Mouse (Mus musculus) cerebellum, postnatal 25 days (tissue): Measurements from ENCODE around the gene Agbl4.
A peak's percentile ranks its signal among the peaks of the same experiment; 100 is the strongest.

Experiments
- DNase-seq, 2 experiments: peaks; one replicate each; pipeline ENCODE4 v3.0.0; 2021; ENCODE audit warnings: mixed read lengths in 2 of 2

Gene Agbl4

DNA sequence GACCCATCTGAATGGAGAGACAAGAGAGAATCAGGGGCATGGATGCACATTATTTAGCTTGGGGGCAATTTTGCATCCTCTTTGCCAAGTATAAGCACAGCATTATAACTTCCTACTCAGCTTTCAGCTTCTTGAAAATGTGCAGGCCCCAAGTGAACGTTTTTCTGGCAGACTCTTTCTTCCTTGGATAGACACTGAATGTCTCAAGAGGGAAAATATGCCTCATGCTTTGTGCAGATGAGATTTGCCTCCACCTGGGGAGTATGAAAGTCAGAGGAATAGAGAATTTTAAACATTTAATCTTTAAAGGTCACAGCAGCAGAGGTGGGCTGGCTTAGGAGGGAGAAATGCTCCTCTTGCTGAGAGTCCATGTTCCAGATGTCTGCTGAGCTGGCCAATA lies 1005.8 kb downstream of the Agbl4 start:
- no peak for DNase-seq

- no peak for DNase-seq
Observed at GRCm38 (mm10) chr4:111410731-111411130, 1013.3 kb downstream of the Agbl4 start.

DNA sequence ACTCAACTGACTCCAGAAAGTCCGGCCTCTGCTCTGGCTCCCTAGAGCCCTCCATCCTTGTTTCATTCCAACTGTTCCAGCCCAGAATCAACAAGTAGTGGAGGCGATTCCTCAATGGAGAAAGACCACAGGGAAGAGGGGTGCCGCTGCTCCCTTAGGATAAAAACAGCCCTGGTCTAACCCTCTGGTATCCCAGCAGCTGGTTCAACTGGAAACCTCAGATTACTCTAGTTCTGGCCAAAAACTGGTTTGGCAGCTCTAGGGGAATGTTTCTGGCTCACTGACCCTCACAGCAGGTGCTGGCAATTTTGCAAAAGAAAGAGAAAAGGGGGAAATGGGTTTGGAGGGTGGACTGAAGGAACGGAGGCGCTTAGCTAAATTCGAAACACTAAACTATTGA lies 1016.9 kb downstream of the Agbl4 start:
- DNase-seq: peak; percentile 9 to 24

GRCm38 (mm10) chr4:111414818-111415488 lies 1017.5 kb downstream of the Agbl4 start, which contains the start of gene Bend5:
Gene Bend5 (plus strand): TSS chr4:111415006.
- DNase-seq: peak; percentile 19 to 27

DNA sequence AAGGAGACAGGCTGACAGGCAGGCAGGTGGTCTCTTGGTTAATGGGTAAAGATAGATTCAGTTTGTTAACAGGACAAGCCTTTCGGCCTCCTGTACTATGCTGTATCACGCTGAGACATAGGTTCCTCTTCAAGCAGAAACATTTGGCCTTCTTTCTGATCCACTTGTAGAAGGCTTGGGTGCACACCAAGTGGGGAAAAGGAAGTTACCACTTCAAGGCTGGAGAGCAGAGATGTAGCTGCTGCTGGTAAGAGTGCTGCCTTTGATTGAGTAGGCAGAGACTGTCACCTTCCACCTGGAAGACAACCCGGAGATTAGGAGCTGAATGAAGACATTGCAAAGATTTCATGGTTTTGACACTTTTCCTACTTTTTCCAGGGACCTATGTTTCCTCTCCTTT lies 1018.7 kb downstream of the Agbl4 start:
- no peak for DNase-seq

DNA sequence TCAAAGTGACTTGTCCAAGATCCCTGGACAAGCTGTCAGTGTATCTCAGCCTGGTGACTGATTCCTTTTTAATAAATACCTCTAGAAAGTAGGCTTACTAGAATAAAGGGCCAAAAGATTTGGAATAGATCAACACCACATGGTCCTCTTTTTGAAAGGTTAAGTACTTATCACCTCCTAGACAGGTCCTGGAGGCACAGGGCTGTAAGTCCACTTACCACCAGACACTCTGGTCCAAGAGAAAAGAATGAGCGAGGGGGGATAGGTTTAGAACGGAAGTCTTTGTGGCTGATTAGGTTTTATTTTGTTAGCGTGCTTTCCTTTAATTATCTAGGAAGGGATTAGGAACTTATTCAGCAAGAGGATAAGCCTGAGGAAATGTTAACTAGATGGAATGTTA lies 1019.1 kb downstream of the Agbl4 start:
- DNase-seq: no peak

- no peak for DNase-seq
Observed at GRCm38 (mm10) chr4:111417716-111418115, 1020.3 kb downstream of the Agbl4 start.

- DNase-seq: no peak
Observed at GRCm38 (mm10) chr4:111419476-111419875, 1022.0 kb downstream of the Agbl4 start.

GRCm38 (mm10) chr4:111420031-111420430 lies 1022.6 kb downstream of the Agbl4 start:
- DNase-seq: no peak

DNA sequence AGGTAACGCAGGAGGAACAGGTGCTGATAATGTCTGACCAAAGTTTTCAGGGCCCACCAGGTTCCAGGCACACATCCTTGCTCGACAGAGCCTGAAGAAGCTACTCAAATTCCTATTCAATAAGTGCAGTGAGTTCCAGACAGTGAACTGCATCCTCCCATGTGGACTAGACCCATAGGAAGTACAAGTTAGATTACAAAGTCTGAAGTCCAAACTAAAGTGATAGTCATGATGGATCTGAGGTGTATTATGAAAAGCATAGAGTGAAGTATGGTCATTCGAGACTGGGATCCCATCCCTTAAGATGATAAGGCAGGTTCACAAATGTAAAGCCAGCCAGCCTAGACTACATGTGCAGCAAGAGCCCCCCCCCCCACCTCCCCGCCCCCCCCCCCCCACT lies 1023.5 kb downstream of the Agbl4 start:
- no peak for DNase-seq

GRCm38 (mm10) chr4:111421785-111422184 lies 1024.3 kb downstream of the Agbl4 start:
- DNase-seq: no peak

- no peak for DNase-seq
Observed at GRCm38 (mm10) chr4:111424371-111424950, 1027.0 kb downstream of the Agbl4 start.

- DNase-seq: no peak
Observed at GRCm38 (mm10) chr4:111425170-111425569, 1027.7 kb downstream of the Agbl4 start.

- DNase-seq: no peak
Observed at GRCm38 (mm10) chr4:111431186-111431585, 1033.7 kb downstream of the Agbl4 start.

DNA sequence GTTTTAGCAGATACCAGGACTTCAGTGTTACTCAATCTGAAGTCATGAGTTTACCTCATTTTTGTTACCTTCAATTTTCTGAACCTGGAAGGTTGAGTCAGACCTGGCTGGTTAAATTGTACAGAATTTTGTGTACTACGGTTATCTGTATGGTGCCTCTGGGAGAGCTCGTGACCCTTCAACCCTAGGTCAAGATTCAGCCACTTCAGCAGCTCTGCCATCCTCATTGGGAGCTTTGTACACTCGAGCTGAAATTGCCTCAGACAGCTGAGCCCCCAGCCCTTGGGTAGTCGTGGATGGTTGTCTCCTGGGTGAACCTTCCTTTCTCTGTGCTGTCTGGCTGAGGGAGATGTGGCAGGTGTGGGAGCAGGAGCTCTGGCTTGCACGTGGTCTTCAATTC lies 1034.6 kb downstream of the Agbl4 start:
- DNase-seq: no peak

- DNase-seq: no peak
Observed at GRCm38 (mm10) chr4:111432417-111432816, 1035.0 kb downstream of the Agbl4 start.

- DNase-seq: no peak
Observed at GRCm38 (mm10) chr4:111441709-111442108, 1044.2 kb downstream of the Agbl4 start.

DNA sequence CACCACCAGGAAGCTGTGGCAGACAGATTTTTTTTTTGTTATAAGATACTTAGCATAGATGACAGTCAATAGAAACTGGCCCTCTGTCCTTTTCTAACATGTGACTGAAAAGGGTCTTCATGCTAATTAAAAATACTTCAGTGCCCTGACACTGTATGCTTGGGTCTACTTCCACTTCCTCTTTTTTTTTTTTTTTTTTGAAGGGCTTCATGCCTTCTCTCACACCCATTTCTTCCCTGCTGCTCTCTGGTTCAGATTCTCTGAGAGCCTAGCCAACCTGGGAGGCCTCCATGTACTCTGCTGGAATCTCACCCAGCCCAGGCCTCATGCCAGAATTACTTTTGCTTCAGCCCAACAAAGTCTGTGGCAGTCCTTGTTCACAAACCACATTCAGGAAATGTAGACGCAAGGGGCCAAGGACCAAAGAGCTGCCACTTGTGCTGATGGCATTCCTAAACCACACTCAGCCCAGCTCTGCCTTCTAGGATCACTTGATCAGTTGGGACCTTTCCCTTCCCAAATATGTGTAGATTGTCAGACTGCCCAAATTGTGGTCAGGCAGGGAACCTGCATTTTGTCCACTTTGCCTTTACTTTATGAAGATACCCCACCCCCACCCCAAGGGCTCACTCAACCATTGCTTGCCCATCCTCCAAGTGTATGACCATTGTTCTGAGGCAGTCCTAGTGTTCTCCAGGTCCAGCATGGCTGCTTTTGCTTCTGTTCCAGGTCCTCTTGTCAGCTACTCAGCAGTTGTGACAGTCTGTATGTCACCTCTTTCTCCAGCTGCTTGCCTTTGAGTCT lies 1045.2 kb downstream of the Agbl4 start:
- peak in 1 of 2 experiments; percentile 8 for DNase-seq

- DNase-seq: no peak
Observed at GRCm38 (mm10) chr4:111443906-111444615, 1046.6 kb downstream of the Agbl4 start.

- DNase-seq: no peak
Observed at GRCm38 (mm10) chr4:111444616-111445160, 1047.2 kb downstream of the Agbl4 start.

DNA sequence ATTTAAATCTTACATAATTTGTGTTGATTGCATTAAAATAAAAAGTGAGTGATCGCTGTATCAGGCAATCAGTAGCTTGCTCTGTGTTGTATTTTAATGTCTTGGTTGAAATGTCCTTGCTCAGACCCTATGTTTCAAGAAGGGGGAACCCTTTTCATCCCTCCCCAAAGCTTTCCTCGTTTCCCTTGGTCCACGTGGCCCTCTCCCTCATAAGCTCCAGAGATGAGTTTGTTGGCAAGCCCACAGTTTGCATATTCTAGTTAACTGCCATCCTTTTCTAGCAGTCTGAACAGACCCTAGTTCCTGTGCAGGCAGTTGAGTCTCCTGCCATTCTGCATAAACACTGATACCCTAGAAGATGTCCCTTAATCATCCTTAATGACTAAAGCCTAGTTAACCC lies 1050.5 kb downstream of the Agbl4 start:
- DNase-seq: no peak

DNA sequence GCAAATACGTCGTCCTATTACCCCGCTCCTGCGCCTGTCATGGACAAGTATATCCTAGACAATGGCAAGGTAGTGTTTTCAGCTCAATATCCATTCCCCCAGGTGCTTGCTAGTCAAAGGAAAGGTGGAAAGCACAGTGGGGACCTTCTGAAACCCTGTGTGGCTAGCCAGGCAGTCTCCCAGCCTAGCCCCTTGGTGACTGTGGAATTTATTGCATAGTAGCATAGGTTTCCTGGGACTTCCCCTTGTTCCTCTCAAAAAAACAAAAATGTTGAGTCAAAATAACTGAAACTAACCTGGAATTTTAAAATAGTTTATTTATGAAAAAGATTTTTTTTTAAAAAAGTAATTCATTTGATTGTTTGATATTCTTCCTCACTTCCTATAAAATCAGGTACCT lies 1051.1 kb downstream of the Agbl4 start:
- DNase-seq: no peak
